23 mouse cellular contexts compared by ENCODE assay signal in genomic region chr15:96720146-96720545, GRCm38 (mm10). TPM values are rescaled to one million over a fixed set of nuclear protein-coding genes. Genes with fewer than 3 reads are reported as not detected.
DNase-seq lines count a peak whose midpoint lies in the region; ATAC-seq and TF ChIP-seq lines count a peak whose summit lies in the region.
"Had no signal": no experiment of that assay in that cellular context is flagged by ENCODE, and none has a peak within 500 bp of the region (broad histone marks: within the 10 kb centered on the region; RNA-seq: fewer than 3 reads in every experiment).

No protein-coding gene starts in this region.

- no peaks in the 10 kb centered on the region for H3K79me2 ChIP-seq in heart, adult 2 months (replicated peaks; ENCODE audit: control insufficient read depth, insufficient read depth, low read length)

- TF ChIP-seq POLR2A in heart, adult 2 months (IDR thresholded peaks at IDR 0.05; ENCODE audit: insufficient read depth, low read depth, low read length): no peak

- in situ Hi-C loops in ES-E14 (cut with MboI; ENCODE audit: low sequenced_read_pairs in 2 of 2, unreplicated experiment in 2 of 2): no loop called here

- H3K9me3 ChIP-seq in ES-E14 (ENCODE audit: control insufficient read depth, insufficient read depth, low read depth, low read length): no peaks in the 10 kb centered on the region
- H3K9me3 ChIP-seq in forebrain, embryonic 12.5 days: no peaks in the 10 kb centered on the region
- H3K9me3 ChIP-seq: heart, embryonic 13.5 days; neural tube, embryonic 12.5 days had no signal

- peaks cover 0 to 7% of the 10 kb centered on the region in 2 experiments; a peak in 2 of 4 replicates for H3K4me1 ChIP-seq in ES-E14 (ENCODE audit: control insufficient read depth in 2 of 2, insufficient read depth in 2 of 2, low read length in 2 of 2, poor library complexity in 1 of 2)
- H3K4me1 ChIP-seq in heart, adult 2 months (ENCODE audit: control insufficient read depth, insufficient read depth, low read length): peaks cover 8% of the 10 kb centered on the region
- H3K4me1 ChIP-seq in forebrain, embryonic 12.5 days: no peaks in the 10 kb centered on the region
- H3K4me1 ChIP-seq: neural tube, embryonic 12.5 days had no signal

- H3K27ac ChIP-seq in ES-E14 (ENCODE audit: insufficient read depth, low read depth, low read length, poor library complexity, severe bottlenecking): peak overlapping the region; percentile 61; the same call in 1 of the 2 replicates
- no peak overlapping the region for H3K27ac ChIP-seq in heart, adult 2 months
- no peak overlapping the region for H3K27ac ChIP-seq in forebrain, embryonic 12.5 days
- H3K27ac ChIP-seq: heart, embryonic 13.5 days; hindbrain, embryonic 14.5 days; layer of hippocampus, adult 2 months; neural tube, embryonic 12.5 days had no signal

- no peak overlapping the region for H3K4me2 ChIP-seq in forebrain, embryonic 12.5 days
- H3K4me2 ChIP-seq: heart, embryonic 13.5 days; hindbrain, embryonic 14.5 days; neural tube, embryonic 12.5 days had no signal

- no peaks in the 10 kb centered on the region for H3K36me3 ChIP-seq in ES-E14 (ENCODE audit: control insufficient read depth, insufficient read depth, low read length, poor library complexity, severe bottlenecking)
- no peaks in the 10 kb centered on the region for H3K36me3 ChIP-seq in heart, adult 2 months (ENCODE audit: control insufficient read depth, insufficient read depth, low read length)
- no peaks in the 10 kb centered on the region for H3K36me3 ChIP-seq in forebrain, embryonic 12.5 days (replicated peaks)
- H3K36me3 ChIP-seq: heart, embryonic 13.5 days; neural tube, embryonic 12.5 days had no signal

- intact Hi-C loops in heart, adult 2 months (cut with DNase I): no loop called here

- no peak overlapping the region for H3K9ac ChIP-seq in ES-E14 (ENCODE audit: insufficient read depth, low read depth, low read length, poor library complexity, severe bottlenecking)
- no peak overlapping the region for H3K9ac ChIP-seq in heart, adult 2 months (ENCODE audit: low read depth, low read length)
- no peak overlapping the region for H3K9ac ChIP-seq in forebrain, embryonic 12.5 days
- H3K9ac ChIP-seq: forebrain, postnatal 0 days; heart, embryonic 13.5 days; hindbrain, embryonic 14.5 days; neural tube, embryonic 12.5 days had no signal

- no peak for TF ChIP-seq CTCF in heart, adult 2 months (IDR thresholded peaks at IDR 0.05)

- no peaks in the 10 kb centered on the region for H3K27me3 ChIP-seq in heart, adult 2 months (ENCODE audit: control insufficient read depth, insufficient read depth, low read length)
- H3K27me3 ChIP-seq in forebrain, embryonic 12.5 days: no peaks in the 10 kb centered on the region
- H3K27me3 ChIP-seq: heart, embryonic 13.5 days; neural tube, embryonic 12.5 days had no signal

- no peak for TF ChIP-seq EP300 in heart, adult 2 months (IDR thresholded peaks at IDR 0.05; ENCODE audit: insufficient read depth, low read depth, low read length)

- peak; percentile 44 for DNase-seq in CD4-positive, CD25-positive, alpha-beta regulatory T cell, adult 2 months (ENCODE audit: low read depth, low spot score)
- no peak for DNase-seq in ES-E14 (ENCODE audit: low read depth, low spot score)
- peak; percentile 23 to 25 for DNase-seq in thymus, postnatal 10 days (ENCODE audit: low spot score in 2 of 2)
- DNase-seq in right cerebral cortex, postnatal 14 days: no peak
- DNase-seq in heart, adult 2 months: no peak
- no peak for DNase-seq in right cerebral cortex, postnatal 25 days
- DNase-seq: adrenal gland, adult 2 months; cerebellum, postnatal 14 days; embryo, embryonic 11 days; forebrain, postnatal 0 days; heart, adult 11 months; kidney, adult 18-20 months; kidney, postnatal 14 days; right cerebral cortex, adult 18-20 months; spleen, adult 18-20 months had no signal

- no peak overlapping the region for H3K4me3 ChIP-seq in ES-E14 (ENCODE audit: insufficient read depth in 1 of 2, low read depth in 1 of 2, low read length in 2 of 2, poor library complexity in 1 of 2, severe bottlenecking in 1 of 2)
- no peak overlapping the region for H3K4me3 ChIP-seq in heart, adult 2 months
- no peak overlapping the region for H3K4me3 ChIP-seq in forebrain, embryonic 12.5 days (replicated peaks)
- H3K4me3 ChIP-seq: heart, embryonic 13.5 days; layer of hippocampus, adult 2 months; neural tube, embryonic 12.5 days had no signal

- WGBS in heart, adult 2 months: 74% methylated on average over 6 of the region's 6 CpGs
- 88% methylated on average over 6 of the region's 6 CpGs for WGBS in forebrain, embryonic 12.5 days

- ATAC-seq in megakaryocyte, adult 5-6 weeks (ENCODE audit: poor library complexity, severe bottlenecking): peak; percentile 70
- no peak for ATAC-seq in forebrain, embryonic 12.5 days (ENCODE audit: low FRiP score)
- ATAC-seq: forebrain, postnatal 0 days; lung, postnatal 0 days; midbrain, embryonic 16.5 days had no signal

TF ChIP-seq in ES-E14, 5 proteins besides CTCF, POLR2A, EP300 and RAD21:
- TF ChIP-seq HCFC1 (IDR thresholded peaks at IDR 0.05; ENCODE audit: borderline replicate concordance, insufficient read depth, low read length): no peak
- no peak for TF ChIP-seq ZNF384 (IDR thresholded peaks at IDR 0.05; ENCODE audit: low read depth, low read length)
- no peak for TF ChIP-seq CHD2 (IDR thresholded peaks at IDR 0.05; ENCODE audit: low read depth, low read length)
- TF ChIP-seq ZC3H11A (IDR thresholded peaks at IDR 0.05; ENCODE audit: borderline replicate concordance, low read depth, low read length): no peak
- TF ChIP-seq MAFK (IDR thresholded peaks at IDR 0.05; ENCODE audit: insufficient read depth, low read depth, low read length): no peak

RNA-seq across cellular contexts. Expression of gene Slc38a2, which starts 20.6 kb away (rescaled TPM):
- total RNA-seq in ES-E14 (2012; rRNA removed): 262 and 326 TPM in 2 replicates
- 125 and 137 TPM in 2 replicates for total RNA-seq in megakaryocyte, adult 5-6 weeks (2015)
- total RNA-seq in megakaryocyte, adult 5-6 weeks (2017): 63.8 and 68.3 TPM in 2 replicates
- 100 to 1,000 TPM; 149 to 209 TPM for total RNA-seq in heart, adult 2 months (2021)
- polyA plus RNA-seq in heart, adult 2 months (2012; rRNA removed): 59.3 and 109 TPM in 2 replicates
- 199 TPM in 2 replicates for polyA plus RNA-seq in forebrain, embryonic 12.5 days (2016; fragmentation: Nextera tagmentation; extraction: Ambion mirVana)

Comparison
In these comparisons a context has a peak if more than half of its experiments do, and no peak if none do; other contexts are left out.
1. DNase-seq: peak in CD4-positive, CD25-positive, alpha-beta regulatory T cell, adult 2 months (single experiment) and thymus, postnatal 10 days (2 of 2); none in ES-E14 (single experiment), right cerebral cortex, postnatal 14 days (single experiment), heart, adult 2 months (0 of 2) and right cerebral cortex, postnatal 25 days (single experiment).